Mouse (Mus musculus) embryonic facial prominence, embryonic 14.5 days (tissue): ENCODE measurements around the gene Prrg4. TPM values are rescaled to one million over a fixed set of nuclear protein-coding genes. Genes with fewer than 3 reads are reported as not detected.
"Not testable (repeated sequence)": the region's sequence is repeated elsewhere in the genome, so short reads cannot be mapped to it uniquely, and the experiment has no call there.

Experiments
- ATAC-seq: fragments of 200-750 bp; cut with Nextera tagmentation; 2 replicates; pipeline ENCODE4 v1.8.0; 2017; ENCODE audit warnings: low read depth, moderate number of reproducible peaks, moderate TSS enrichment
- DNase-seq: peaks from one replicate; pipeline ENCODE4 v3.0.0-alpha.2; 2015; ENCODE audit warnings: low spot score
- H3K27ac ChIP-seq: fragments of 300-500 bp; sonication (generic); replicated peaks from 2 replicates; pipeline ENCODE4 v1.5.1; 2014; ENCODE audit warnings: low read depth, mild to moderate bottlenecking, low read length, moderate library complexity
- H3K27me3 ChIP-seq: fragments of 300-500 bp; sonication (generic); replicated peaks from 2 replicates; pipeline ENCODE4 v1.6.1; 2014; ENCODE audit warnings: low read length; ENCODE audit not compliant: control insufficient read depth, insufficient read depth
- H3K36me3 ChIP-seq: fragments of 300-500 bp; sonication (generic); 2 replicates; pipeline ENCODE4 v1.6.1; 2014; ENCODE audit warnings: low read length, mixed read lengths; ENCODE audit not compliant: control insufficient read depth, insufficient read depth
- H3K4me1 ChIP-seq: fragments of 300-500 bp; sonication (generic); 2 replicates; pipeline ENCODE4 v1.6.1; 2014; ENCODE audit warnings: antibody characterized with exemption, low read length; ENCODE audit not compliant: control insufficient read depth, insufficient read depth
- H3K4me2 ChIP-seq: fragments of 300-500 bp; sonication (generic); 2 replicates; pipeline ENCODE4 v1.6.1; 2014; ENCODE audit warnings: low read depth, mild to moderate bottlenecking, low read length, moderate library complexity, mixed read lengths
- H3K4me3 ChIP-seq: fragments of 300-500 bp; sonication (generic); 2 replicates; pipeline ENCODE4 v1.5.1; 2014; ENCODE audit warnings: low read depth, mild to moderate bottlenecking, low read length
- H3K9ac ChIP-seq: fragments of 300-500 bp; sonication (generic); 2 replicates; pipeline ENCODE4 v1.6.1; 2014; ENCODE audit warnings: low read depth, mild to moderate bottlenecking, low read length, moderate library complexity, mixed read lengths
- H3K9me3 ChIP-seq: fragments of 300-500 bp; sonication (generic); 2 replicates; pipeline ENCODE4 v1.6.1; 2016; ENCODE audit warnings: low read length; ENCODE audit not compliant: control insufficient read depth
- WGBS: fragments of 180-500 bp; shearing (Covaris S2); extraction: QIAGEN DNeasy Blood & Tissue Kit; methylation state at CpG from one replicate; pipeline ENCODE4 v1.1.7; 2014; 5-methylcytosine and 5-hydroxymethylcytosine counted together
- polyA plus RNA-seq: library from polyadenylated mRNA; unstranded; fragments of >200 nt; fragmentation: Nextera tagmentation; extraction: Ambion mirVana; gene quantifications from 2 replicates; pipeline ENCODE4 v1.2.1, GENCODE M21; 2014

Gene Prrg4
- 2.6 and 3.0 TPM in 2 replicates for polyA plus RNA-seq

DNA sequence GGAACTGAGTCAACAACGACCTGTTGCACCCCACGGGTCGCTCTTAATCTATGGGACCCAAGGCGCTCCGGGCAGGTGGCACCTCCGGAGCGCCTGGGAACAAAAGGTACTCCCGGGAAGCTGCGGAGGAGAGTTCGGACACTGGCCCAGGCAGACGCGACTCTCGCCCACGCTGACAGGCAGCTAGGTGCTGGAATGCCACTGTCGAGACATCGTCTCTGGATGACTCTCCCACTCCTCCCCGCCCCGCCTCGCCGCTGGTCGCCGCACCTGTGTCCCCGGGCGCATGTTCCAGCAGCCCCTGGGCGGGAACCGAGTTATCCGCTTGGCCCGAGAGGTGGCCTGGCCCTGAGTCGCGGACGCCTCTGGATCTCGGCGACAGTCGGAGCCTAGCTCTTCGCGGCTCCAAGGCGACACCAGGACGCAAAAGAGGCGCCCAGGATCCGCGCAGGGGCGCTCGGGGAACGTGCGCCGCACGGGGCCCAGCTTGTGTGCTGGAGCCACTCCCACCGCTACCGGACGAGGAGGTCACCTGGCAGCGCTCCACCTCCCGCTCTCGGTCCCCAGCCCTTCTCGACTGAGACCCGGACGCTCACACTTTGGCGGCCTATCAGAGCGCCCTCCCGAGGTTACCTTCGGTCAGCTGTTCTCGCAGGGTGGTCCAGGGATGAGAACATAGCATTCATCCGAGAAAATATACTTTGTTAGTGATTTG is at the start of gene Prrg4:
TSS of gene Prrg4 (minus strand) at position 601 of the 715 bp plus-strand sequence.
- H3K4me2 ChIP-seq, result peak within 1 kb of the TSS; percentile 97
- H3K27me3 ChIP-seq, result 0 out of 2 replicates have a peak, but pooled peaks cover 6% of the 10 kb centered on the region
- DNase-seq (peak; percentile 73), ATAC-seq (peak; percentile 66)
- peak within 1 kb of the TSS; percentile 56 for H3K4me3 ChIP-seq
- no peak within 1 kb of the TSS for H3K27ac ChIP-seq
- peaks cover 10% of the 10 kb centered on the region; the same call in 1 of the 2 replicates for H3K4me1 ChIP-seq
- H3K36me3 ChIP-seq, result no peaks in the 10 kb centered on the region
- peak within 1 kb of the TSS; percentile 66 for H3K9ac ChIP-seq
- WGBS, result 1% methylated on average over 42 of the region's 62 CpGs
- no peaks in the 10 kb centered on the region for H3K9me3 ChIP-seq

DNA sequence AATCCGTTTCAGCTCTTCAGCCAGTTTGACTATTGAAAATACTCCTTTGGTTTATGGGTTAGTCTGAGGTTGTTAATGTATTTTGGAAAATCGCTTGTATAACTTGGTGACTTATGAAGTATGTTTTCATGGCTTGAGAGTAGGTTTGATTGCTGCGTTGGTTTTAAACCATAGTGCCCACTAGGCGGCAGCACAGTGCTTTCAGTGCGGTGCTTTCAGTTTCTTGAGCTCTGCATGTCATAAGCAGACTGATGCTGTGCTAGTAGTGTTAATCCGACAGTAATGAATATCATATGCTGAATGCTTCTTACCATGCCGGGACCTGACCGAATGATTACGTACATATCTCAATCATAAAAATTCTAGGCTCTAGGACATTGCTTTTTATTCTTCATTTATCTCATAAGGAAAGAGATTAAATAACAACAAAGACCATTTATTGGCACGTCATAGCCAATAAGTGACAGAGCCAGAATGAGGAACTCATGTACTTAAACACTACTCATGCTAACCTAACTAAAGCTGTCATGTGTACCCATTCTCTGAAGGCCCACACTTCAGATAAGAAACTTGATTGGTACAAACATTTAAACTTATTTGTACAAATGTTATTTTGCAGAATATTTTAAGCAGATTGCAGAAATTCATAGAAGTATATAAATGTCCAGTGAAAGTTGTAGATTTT is 38.3 kb upstream of the Prrg4 start:
- Histone ChIP-seq H3K4me2 (no peak overlapping the region), H3K36me3 (no peaks in the 10 kb centered on the region), H3K4me1 (no peaks in the 10 kb centered on the region), H3K4me3 (no peak overlapping the region), H3K27ac (no peak overlapping the region), H3K9me3 (no peaks in the 10 kb centered on the region), H3K27me3 (no peaks in the 10 kb centered on the region), H3K9ac (no peak overlapping the region)
- DNase-seq (peak; percentile 90), ATAC-seq (no peak)
- WGBS, result 19% methylated on average over 10 of the region's 10 CpGs

DNA sequence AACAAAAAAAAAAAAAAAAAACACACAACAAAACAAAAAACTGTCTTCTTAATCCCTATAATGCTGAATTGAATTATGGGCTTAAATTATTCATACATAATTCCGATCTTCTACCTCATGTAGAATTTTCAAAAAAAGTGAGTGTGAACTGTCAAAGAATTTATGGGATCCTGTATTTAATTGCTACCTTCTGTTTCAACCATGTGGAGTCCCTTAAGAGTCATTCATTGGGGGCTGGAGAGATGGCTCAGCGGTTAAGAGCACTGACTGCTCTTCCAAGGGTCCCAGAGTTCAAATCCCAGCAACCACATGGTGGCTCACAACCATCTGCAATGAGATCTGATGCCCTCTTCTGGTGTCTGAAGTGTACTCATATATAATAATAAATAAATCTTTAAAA is 37.7 kb upstream of the Prrg4 start:
- not testable (repeated sequence) for H3K4me1 ChIP-seq, ATAC-seq, H3K9me3 ChIP-seq, H3K27ac ChIP-seq, H3K9ac ChIP-seq, H3K4me3 ChIP-seq, H3K4me2 ChIP-seq, H3K36me3 ChIP-seq, H3K27me3 ChIP-seq, DNase-seq
- WGBS, result 64% methylated on average over 2 of the region's 2 CpGs

DNA sequence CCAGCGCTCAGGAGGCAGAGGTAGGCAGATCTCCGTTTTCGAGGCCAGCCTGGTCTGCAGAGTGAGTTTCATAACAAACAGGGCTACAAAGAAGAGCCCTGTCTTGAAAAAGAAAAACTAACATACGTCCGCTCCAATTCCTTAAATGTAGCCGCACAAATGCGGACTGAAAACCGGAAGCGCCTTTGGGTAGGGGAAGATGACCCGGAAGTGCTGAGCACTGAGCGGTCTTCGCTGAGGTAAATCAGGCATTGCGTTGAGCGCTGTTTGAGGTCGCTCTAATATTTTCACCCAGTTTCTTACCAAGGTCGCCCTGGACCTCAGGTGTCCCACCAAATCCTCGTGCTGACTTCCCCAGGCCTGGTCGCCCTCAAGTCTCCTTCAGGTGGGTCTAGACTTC is 36.4 kb upstream of the Prrg4 start:
- Histone ChIP-seq H3K36me3 (no peaks in the 10 kb centered on the region), H3K27me3 (no peaks in the 10 kb centered on the region), H3K9ac (no peak overlapping the region), H3K4me1 (no peaks in the 10 kb centered on the region), H3K4me3 (no peak overlapping the region), H3K4me2 (no peak overlapping the region), H3K27ac (no peak overlapping the region), H3K9me3 (no peaks in the 10 kb centered on the region)
- WGBS, result 91% methylated on average over 18 of the region's 18 CpGs
- ATAC-seq (no peak), DNase-seq (no peak)

DNA sequence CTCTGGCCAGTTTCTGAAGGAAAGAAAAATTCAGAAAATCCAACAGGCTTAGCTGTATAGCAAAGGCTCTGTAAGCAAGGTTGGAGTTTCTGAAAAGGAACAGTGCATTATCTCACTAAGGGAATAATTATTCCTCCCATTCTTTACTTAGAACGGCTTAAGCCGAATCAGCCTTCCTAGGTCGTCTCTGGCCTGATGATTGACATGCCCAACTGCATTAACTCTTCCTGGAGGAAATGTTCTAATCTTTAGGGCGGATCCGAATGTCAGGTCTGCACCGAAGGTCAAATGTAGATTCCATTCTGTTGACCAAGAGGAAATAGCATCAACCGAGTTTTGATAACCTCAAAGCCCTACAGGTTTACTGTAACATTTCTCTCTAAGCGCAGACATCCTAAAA is 29.1 kb upstream of the Prrg4 start:
- Histone ChIP-seq H3K4me2 (no peak overlapping the region), H3K4me1 (no peaks in the 10 kb centered on the region), H3K36me3 (no peaks in the 10 kb centered on the region), H3K9me3 (no peaks in the 10 kb centered on the region), H3K27me3 (no peaks in the 10 kb centered on the region), H3K27ac (no peak overlapping the region), H3K9ac (no peak overlapping the region), H3K4me3 (no peak overlapping the region)
- no peak for ATAC-seq
- WGBS, result 78% methylated on average over 8 of the region's 8 CpGs
- no peak for DNase-seq

GRCm38 (mm10) chr2:104869101-104869500 is 19.4 kb upstream of the Prrg4 start:
- H3K9me3 ChIP-seq, result no peaks in the 10 kb centered on the region
- H3K4me1 ChIP-seq, result no peaks in the 10 kb centered on the region
- H3K36me3 ChIP-seq, result no peaks in the 10 kb centered on the region
- H3K27ac ChIP-seq, result no peak overlapping the region
- no peaks in the 10 kb centered on the region for H3K27me3 ChIP-seq
- H3K9ac ChIP-seq, result no peak overlapping the region
- H3K4me3 ChIP-seq, result no peak overlapping the region
- 84% methylated on average over 3 of the region's 3 CpGs for WGBS
- no peak overlapping the region for H3K4me2 ChIP-seq
- ATAC-seq (no peak), DNase-seq (no peak)

DNA sequence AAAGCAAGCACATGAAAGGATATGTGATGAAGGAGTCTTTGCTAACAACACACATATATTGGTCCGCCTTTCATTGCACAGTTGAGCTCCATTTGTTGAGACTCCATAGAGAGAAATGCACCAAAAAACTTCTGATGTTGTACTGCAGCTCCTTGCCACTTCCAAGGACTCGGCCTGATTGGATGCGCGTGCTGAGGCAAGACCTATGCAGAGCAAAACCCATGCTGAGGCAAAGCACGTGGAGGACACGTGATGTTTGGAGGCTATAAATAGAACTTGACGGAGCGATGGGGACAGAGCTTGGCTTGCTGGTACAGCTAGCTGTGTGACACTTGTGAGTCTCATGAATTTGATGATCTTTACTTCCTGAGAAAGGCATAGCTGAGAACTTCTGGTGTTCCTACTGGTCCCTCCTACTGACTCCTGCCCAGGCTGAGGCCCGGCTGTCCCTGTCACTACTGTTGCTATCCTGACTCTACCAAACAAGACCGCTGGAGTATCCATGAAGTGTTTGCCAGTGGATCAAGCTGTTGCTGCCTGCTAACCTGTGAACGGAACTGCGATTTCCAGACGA is 17.7 kb upstream of the Prrg4 start, which contains the start of gene Ccdc73:
TSS of gene Ccdc73 (plus strand) at position 524 of the 574 bp plus-strand sequence.
- ATAC-seq, result no peak
- Histone ChIP-seq H3K4me2 (no peak within 1 kb of the TSS), H3K9ac (no peak within 1 kb of the TSS), H3K9me3 (no peaks in the 10 kb centered on the region), H3K36me3 (no peaks in the 10 kb centered on the region), H3K27me3 (no peaks in the 10 kb centered on the region), H3K4me1 (no peaks in the 10 kb centered on the region), H3K27ac (no peak within 1 kb of the TSS), H3K4me3 (no peak within 1 kb of the TSS)
- WGBS, result 88% methylated on average over 13 of the region's 13 CpGs
- DNase-seq, result no peak

GRCm38 (mm10) chr2:104864176-104864860 is 14.6 kb upstream of the Prrg4 start:
- H3K4me3 ChIP-seq, result no peak overlapping the region
- no peaks in the 10 kb centered on the region for H3K9me3 ChIP-seq
- no peak for ATAC-seq
- H3K4me1 ChIP-seq, result no peaks in the 10 kb centered on the region
- no peak overlapping the region for H3K9ac ChIP-seq
- H3K27me3 ChIP-seq, result no peaks in the 10 kb centered on the region
- WGBS, result 82% methylated on average over 4 of the region's 4 CpGs
- no peak overlapping the region for H3K27ac ChIP-seq
- H3K36me3 ChIP-seq, result no peaks in the 10 kb centered on the region
- H3K4me2 ChIP-seq, result no peak overlapping the region
- DNase-seq, result no peak
